Mouse (Mus musculus): ENCODE results near the gene Klf11. TPM values are rescaled to one million over a fixed set of nuclear protein-coding genes. Genes with fewer than 3 reads are reported as not detected.

The Klf11 gene
- total RNA-seq, 2 experiments from 2014 or later, result 10.0 to 14.9 TPM

Other genes starting within 250 kb of the Klf11 start
- 10 to 100 TPM in 1 of 2 experiments, 1 to 10 TPM in 1; 9.8 to 10.4 TPM for gene Taf1b, start 152.9 kb upstream of the Klf11 start, total RNA-seq (2021)
- gene Grhl1, start 79.0 kb upstream of the Klf11 start, total RNA-seq (2021), result under 1 TPM; 0.61 to 0.65 TPM
- gene Cys1, start 30.5 kb downstream of the Klf11 start, total RNA-seq (2021), result 1 to 10 TPM; 3.4 to 8.0 TPM
- gene Rrm2, start 57.0 kb downstream of the Klf11 start, total RNA-seq (2021), result 1 to 10 TPM; 3.6 to 4.8 TPM
- gene Mboat2, start 179.6 kb downstream of the Klf11 start, total RNA-seq (2021), result 10 to 100 TPM; 10.5 to 16.2 TPM